8 mouse cellular contexts compared by ENCODE assay signal in genomic region chr7:101836271-101837153, GRCm38 (mm10). TPM values are rescaled to one million over a fixed set of nuclear protein-coding genes. Genes with fewer than 3 reads are reported as not detected.
A peak's percentile ranks its signal among the peaks of the same experiment; 100 is the strongest.
DNase-seq lines count a peak whose midpoint lies in the region; ATAC-seq lines count a peak whose summit lies in the region.

No protein-coding gene starts in this region.

- peak overlapping the region; percentile 65 for H3K4me3 ChIP-seq in erythroblast, embryonic 14.5 days (replicated peaks)
- peak overlapping the region; percentile 63 for H3K4me3 ChIP-seq in midbrain, embryonic 15.5 days

- no peak for ATAC-seq in erythroblast, adult 5-6 weeks (replicated peaks; ENCODE audit: low FRiP score, poor library complexity, severe bottlenecking)
- peak; percentile 54 for ATAC-seq in common myeloid progenitor, adult 5-6 weeks (replicated peaks; ENCODE audit: low read depth, poor library complexity, severe bottlenecking)
- ATAC-seq in midbrain, embryonic 15.5 days (replicated peaks) = peak; percentile 64

- peaks cover 23% of the 10 kb centered on the region for H3K4me1 ChIP-seq in erythroblast, embryonic 14.5 days (ENCODE audit: control insufficient read depth)
- H3K4me1 ChIP-seq in midbrain, embryonic 15.5 days = peaks cover 29% of the 10 kb centered on the region

- H3K4me2 ChIP-seq in midbrain, embryonic 15.5 days = peak overlapping the region; percentile 100

- peak; percentile 54 to 77 for DNase-seq in gastrocnemius, postnatal 4 days (ENCODE audit: low spot score in 2 of 2)
- peak; percentile 54 for DNase-seq in kidney, adult 11 months
- peak; percentile 66 for DNase-seq in liver
- peak; percentile 52 to 63 for DNase-seq in spleen, postnatal 10 days (ENCODE audit: low spot score in 2 of 2)

- peak overlapping the region; percentile 59 for H3K9ac ChIP-seq in midbrain, embryonic 15.5 days

- peak overlapping the region; percentile 58 for H3K27ac ChIP-seq in midbrain, embryonic 15.5 days

- under 1% methylated on average over 63 of the region's 63 CpGs for WGBS in midbrain, embryonic 15.5 days

- H3K36me3 ChIP-seq in erythroblast, embryonic 14.5 days (ENCODE audit: control insufficient read depth) = peaks cover 14% of the 10 kb centered on the region
- no peaks in the 10 kb centered on the region for H3K36me3 ChIP-seq in midbrain, embryonic 15.5 days (replicated peaks)

- no peaks in the 10 kb centered on the region for H3K9me3 ChIP-seq in erythroblast, embryonic 14.5 days (ENCODE audit: control insufficient read depth, low read length)
- no peaks in the 10 kb centered on the region for H3K9me3 ChIP-seq in midbrain, embryonic 15.5 days

- peaks cover 47% of the 10 kb centered on the region for H3K27me3 ChIP-seq in erythroblast, embryonic 14.5 days (ENCODE audit: control insufficient read depth)
- no peaks in the 10 kb centered on the region; the same call in 1 of the 2 replicates for H3K27me3 ChIP-seq in midbrain, embryonic 15.5 days (replicated peaks)

RNA-seq across cellular contexts. Expression of gene Inppl1, which starts 1.5 kb away (rescaled TPM):
- 0.50 and 1.3 TPM in 2 replicates for polyA plus RNA-seq in erythroblast, embryonic 14.5 days (2012)
- 0.58 and 5.6 TPM in 2 replicates for total RNA-seq in erythroblast, adult 5-6 weeks (2015; ENCODE audit: low replicate concordance)
- 1.4 and 18.0 TPM in 2 replicates for total RNA-seq in erythroblast, adult 5-6 weeks (2017; ENCODE audit: low replicate concordance)
- total RNA-seq in common myeloid progenitor, adult 5-6 weeks (2017) = 1.0 and 1.8 TPM in 2 replicates
- 100 to 1,000 TPM in 1 of 2 experiments, 10 to 100 TPM in 1; 95.1 to 101 TPM for total RNA-seq in gastrocnemius, postnatal 4 days (2021)
- polyA plus RNA-seq in midbrain, embryonic 15.5 days (2015; fragmentation: Nextera tagmentation; extraction: Ambion mirVana) = 11.5 and 14.9 TPM in 2 replicates

RNA-seq across cellular contexts. Expression of gene Phox2a, which starts 18.4 kb away (rescaled TPM):
- polyA plus RNA-seq in erythroblast, embryonic 14.5 days (2012) = not detected in 2 replicates
- not detected in 2 replicates for total RNA-seq in erythroblast, adult 5-6 weeks (2015; ENCODE audit: low replicate concordance)
- not detected in 2 replicates for total RNA-seq in erythroblast, adult 5-6 weeks (2017; ENCODE audit: low replicate concordance)
- total RNA-seq in common myeloid progenitor, adult 5-6 weeks (2017) = not detected in 2 replicates
- total RNA-seq in gastrocnemius, postnatal 4 days (2021) = under 1 TPM; 0.26 to 0.27 TPM
- 0.10 and 0.55 TPM in 2 replicates for polyA plus RNA-seq in midbrain, embryonic 15.5 days (2015; fragmentation: Nextera tagmentation; extraction: Ambion mirVana)

RNA-seq across cellular contexts. Expression of gene Folr2, which starts 20.5 kb away (rescaled TPM):
- polyA plus RNA-seq in erythroblast, embryonic 14.5 days (2012) = not detected in 2 replicates
- total RNA-seq in erythroblast, adult 5-6 weeks (2015; ENCODE audit: low replicate concordance) = 3.6 TPM in 1 of 2 replicates, not detected in the other
- total RNA-seq in erythroblast, adult 5-6 weeks (2017; ENCODE audit: low replicate concordance) = not detected in 2 replicates
- not detected in 2 replicates for total RNA-seq in common myeloid progenitor, adult 5-6 weeks (2017)
- 1 to 10 TPM; 6.4 to 9.1 TPM for total RNA-seq in gastrocnemius, postnatal 4 days (2021)
- polyA plus RNA-seq in midbrain, embryonic 15.5 days (2015; fragmentation: Nextera tagmentation; extraction: Ambion mirVana) = 2.3 and 2.8 TPM in 2 replicates

RNA-seq across cellular contexts. Expression of gene Anapc15, which starts 27.0 kb away (rescaled TPM):
- 4.8 and 5.8 TPM in 2 replicates for polyA plus RNA-seq in erythroblast, embryonic 14.5 days (2012)
- total RNA-seq in erythroblast, adult 5-6 weeks (2015; ENCODE audit: low replicate concordance) = 14.2 and 28.4 TPM in 2 replicates
- 18.6 and 19.5 TPM in 2 replicates for total RNA-seq in erythroblast, adult 5-6 weeks (2017; ENCODE audit: low replicate concordance)
- total RNA-seq in common myeloid progenitor, adult 5-6 weeks (2017) = 62.0 and 107 TPM in 2 replicates
- total RNA-seq in gastrocnemius, postnatal 4 days (2021) = 10 to 100 TPM; 21.4 to 24.4 TPM
- polyA plus RNA-seq in midbrain, embryonic 15.5 days (2015; fragmentation: Nextera tagmentation; extraction: Ambion mirVana) = 76.9 and 78.1 TPM in 2 replicates

RNA-seq across cellular contexts. Expression of gene Folr1, which starts 34.1 kb away (rescaled TPM):
- polyA plus RNA-seq in erythroblast, embryonic 14.5 days (2012) = not detected in 2 replicates
- not detected in 2 replicates for total RNA-seq in erythroblast, adult 5-6 weeks (2015; ENCODE audit: low replicate concordance)
- not detected in 2 replicates for total RNA-seq in erythroblast, adult 5-6 weeks (2017; ENCODE audit: low replicate concordance)
- not detected in 2 replicates for total RNA-seq in common myeloid progenitor, adult 5-6 weeks (2017)
- total RNA-seq in gastrocnemius, postnatal 4 days (2021) = 1 to 10 TPM; 1.1 to 1.6 TPM
- polyA plus RNA-seq in midbrain, embryonic 15.5 days (2015; fragmentation: Nextera tagmentation; extraction: Ambion mirVana) = 17.4 and 18.8 TPM in 2 replicates

Comparison
In these comparisons a context has a peak if more than half of its experiments do, and no peak if none do; other contexts are left out.
1. RNA of gene Inppl1, which starts 1.5 kb away (total RNA-seq): 95.1 to 101 TPM in gastrocnemius, postnatal 4 days; 1.0 to 1.8 TPM in common myeloid progenitor, adult 5-6 weeks and 0.58 to 18.0 TPM in erythroblast, adult 5-6 weeks; every median in the first group is over 4 times any median in the second.
2. Peak in every context shown above with its lines, with median percentiles within 50 percentile points of each other: DNase-seq.